Mouse (Mus musculus) T-helper 17 cell (primary cell): ENCODE measurements around the gene Rsph4a.
"Not testable (repeated sequence)": the region's sequence is repeated elsewhere in the genome, so short reads cannot be mapped to it uniquely, and the experiment has no call there.

Experiments
- in situ Hi-C, 2 experiments: fragments of 300-600 bp; cut with MboI, MseI; formaldehyde crosslinking; loops; 1 replicate in 1 of 2; 2 replicates in 1 of 2; pipeline ENCODE4 v1.15.1; 2025; ENCODE audit warnings: high pct_unique_total_duplicates in 2 of 2

Rsph4a gene

DNA sequence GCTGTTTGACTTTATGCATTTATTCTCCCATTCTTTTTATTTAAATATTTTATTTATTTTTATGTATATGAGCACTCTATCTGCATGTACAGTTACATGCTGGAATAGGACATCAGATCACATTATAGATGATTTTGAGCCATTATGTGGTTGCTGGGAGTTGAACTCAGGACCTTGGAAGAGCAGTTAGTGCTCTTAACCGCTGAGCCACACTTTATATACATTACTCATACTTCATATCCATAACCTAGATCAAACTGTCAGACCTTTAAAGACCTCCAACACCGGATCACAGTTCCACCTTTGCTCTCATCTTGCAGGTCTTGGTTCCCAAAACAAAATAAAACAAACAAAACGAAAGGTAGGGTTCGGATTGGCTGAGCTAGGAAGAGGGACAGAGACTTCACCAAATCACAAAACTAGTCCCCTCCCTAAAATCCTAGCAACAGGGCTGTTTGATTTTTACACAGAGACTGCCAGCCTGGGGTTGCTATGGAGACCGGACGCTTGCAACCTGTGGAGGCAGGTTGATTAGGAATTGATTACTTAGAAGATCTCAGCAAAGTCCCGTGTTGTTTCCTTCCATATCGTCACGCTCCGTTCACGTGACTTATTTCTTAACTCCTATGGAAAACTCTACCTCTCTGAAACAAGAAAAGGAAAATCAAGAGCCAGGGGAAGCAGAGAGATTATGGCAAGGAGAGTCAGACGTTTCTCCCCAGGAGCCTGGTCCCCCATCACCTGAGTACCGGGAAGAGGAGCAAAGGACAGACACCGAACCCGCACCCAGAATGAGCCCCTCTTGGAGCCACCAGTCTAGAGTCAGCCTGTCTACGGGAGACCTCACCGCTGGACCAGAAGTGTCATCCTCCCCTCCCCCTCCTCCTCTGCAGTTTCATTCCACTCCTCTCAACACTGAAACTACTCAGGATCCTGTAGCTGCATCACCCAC lies at the start of gene Rsph4a:
Rsph4a (plus strand) TSS at position 582 of the 952 bp plus-strand sequence.
- in situ Hi-C loops = no loop called here

DNA sequence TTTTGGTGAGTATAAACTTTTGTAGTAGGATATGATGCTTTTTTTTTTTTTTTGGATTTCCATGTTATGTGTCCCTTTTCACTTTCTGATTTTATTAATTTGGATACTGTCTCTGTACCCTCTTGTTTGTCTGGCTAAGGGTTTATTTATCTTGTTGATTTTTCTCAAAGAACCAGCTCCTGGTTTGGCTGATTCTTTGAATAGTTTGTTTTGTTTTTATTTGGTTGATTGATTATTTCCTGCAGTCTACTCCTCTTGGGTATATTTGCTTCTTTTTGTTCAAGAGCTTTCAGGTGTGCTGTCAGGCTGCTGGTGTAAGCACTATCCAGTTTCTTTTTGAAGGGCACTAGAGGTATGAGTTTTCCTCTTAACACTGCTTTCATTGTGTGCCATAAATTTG lies 47.5 kb upstream of the Rsph4a start, which contains the start of gene Sult3a1:
Sult3a1 (plus strand) TSS at position 301 of the 400 bp plus-strand sequence.
- in situ Hi-C loops = no loop called here

DNA sequence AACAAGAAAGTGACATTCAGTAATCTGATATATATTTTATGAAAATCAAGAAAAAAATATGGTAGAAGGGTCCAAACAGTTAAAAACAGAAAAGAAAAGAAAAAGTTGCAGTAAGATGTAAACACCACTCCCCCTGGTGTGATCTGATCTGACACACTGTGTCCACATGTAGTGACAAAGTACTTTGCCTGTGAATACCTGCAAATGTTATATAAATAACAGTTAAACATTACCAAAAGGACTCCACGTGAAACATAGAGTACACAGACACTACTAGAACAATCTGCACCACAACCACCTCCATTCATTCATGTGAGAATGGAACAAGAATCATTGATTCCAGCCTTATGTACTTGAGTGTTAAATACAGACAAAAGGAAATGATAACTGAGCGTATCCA lies 38.9 kb upstream of the Rsph4a start:
- in situ Hi-C loops = loop anchor here in 1 of 2 experiments (10.0 kb wide), 1 partner anchor 1379 kb away; no protein-coding TSS in a partner anchor

DNA sequence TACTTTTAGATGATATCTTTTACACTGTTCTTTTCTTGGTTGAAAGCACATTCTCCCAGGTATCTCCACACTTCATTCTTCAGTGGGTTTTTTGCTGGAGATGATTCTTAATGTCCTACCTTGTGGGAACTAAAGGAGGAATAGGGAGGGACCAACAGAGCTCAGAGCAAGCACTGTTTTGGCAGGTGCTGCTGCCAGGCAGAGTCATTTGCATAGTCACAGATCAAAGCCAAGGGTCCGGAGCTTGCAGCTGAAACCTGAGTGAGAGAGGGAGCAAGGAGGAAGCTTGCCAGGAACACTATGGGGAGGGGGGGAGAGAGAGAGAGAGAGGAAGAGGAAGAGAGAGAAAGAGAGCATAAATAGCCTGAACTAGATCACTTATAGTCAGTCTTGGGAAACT lies 34.5 kb upstream of the Rsph4a start:
- in situ Hi-C loops = no loop called here

DNA sequence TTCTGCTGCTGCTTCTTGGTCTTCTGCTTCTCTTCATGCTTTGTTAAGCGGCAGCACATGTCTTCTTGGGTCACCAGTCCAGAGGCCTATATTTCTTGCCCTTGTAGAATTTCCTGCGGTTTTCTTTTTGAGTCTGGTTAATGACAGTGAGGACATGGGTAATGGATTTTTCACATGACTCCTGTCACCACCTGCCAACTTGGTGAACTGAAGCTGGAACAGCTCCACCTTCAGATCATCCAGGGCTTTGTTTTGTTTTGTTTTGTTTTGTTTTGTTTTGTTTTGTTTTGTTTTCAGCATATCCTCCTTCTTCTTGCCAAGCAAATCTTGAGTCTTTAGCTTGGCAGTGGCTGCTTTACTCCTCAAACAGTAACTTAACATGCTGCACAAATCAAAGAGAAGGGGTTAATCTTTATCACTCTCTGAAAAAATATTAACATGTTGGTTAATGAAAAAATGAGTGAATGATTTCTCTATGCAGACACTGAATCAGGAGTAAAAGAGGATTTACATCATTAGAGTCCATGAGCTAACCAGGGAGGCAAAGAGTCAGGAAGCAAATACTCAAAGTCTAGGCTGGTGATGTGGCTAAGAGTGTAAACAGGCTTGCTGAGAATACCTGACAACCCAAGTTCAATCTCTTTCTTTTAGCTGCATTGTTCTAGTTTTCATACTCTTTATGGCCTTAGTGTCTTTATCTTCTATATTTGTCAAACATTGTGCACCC lies 32.1 kb upstream of the Rsph4a start:
- in situ Hi-C loops = no loop called here

DNA sequence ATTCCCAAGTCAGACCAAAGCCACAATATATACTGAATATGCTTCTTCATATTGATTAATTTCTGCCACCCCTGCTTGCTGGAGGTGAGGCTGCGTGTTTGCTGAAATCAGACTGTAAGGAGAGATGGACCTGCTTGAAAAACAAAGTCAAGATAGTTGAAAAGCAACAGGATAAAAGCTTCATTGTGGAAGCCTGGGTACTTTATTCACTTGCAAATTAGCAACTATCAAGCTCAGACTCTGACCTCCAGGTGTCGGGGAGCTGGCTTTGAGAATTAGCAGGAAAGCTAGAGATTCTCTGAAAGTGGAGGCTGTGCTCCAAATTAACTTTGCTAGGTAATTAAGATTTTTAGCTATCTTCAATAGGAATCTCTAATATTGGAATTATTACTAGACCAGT lies 22.5 kb upstream of the Rsph4a start:
- in situ Hi-C loops = not testable (repeated sequence)

DNA sequence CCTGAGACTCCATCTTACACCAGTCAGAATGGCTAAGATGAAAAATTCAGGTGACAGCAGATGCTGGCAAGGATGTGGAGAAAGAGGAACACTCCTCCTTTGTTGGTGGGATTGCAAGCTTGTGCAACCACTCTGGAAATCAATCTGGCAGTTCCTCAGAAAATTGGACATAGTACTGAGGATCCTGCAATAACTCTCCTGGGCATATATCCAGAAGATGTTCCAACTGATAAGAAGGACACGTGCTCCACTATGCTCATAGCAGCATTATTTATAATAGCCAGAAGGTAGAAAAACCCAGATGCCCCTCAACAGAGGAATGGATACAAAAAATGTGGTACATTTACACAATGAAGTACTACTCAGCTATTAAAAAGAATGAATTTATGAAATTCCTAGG lies 3.4 kb upstream of the Rsph4a start:
- in situ Hi-C loops = not testable (repeated sequence)

DNA sequence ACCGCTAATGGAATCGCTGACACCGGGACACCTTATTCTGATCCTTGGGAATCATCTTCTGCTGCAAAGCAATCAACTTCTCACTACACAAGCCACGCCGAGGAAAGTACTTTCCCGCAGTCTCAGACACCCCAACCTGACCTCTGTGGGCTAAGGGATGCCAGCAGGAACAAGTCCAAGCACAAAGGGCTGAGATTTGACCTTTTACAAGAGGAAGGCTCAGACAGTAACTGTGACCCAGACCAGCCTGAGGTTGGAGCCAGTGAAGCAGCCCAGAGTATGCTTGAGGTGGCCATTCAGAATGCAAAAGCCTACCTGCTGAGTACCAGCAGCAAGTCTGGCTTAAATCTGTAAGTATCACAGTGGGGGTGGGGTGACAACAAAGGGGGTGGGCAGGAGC lies 578 bp downstream of the Rsph4a start:
- in situ Hi-C loops = no loop called here

DNA sequence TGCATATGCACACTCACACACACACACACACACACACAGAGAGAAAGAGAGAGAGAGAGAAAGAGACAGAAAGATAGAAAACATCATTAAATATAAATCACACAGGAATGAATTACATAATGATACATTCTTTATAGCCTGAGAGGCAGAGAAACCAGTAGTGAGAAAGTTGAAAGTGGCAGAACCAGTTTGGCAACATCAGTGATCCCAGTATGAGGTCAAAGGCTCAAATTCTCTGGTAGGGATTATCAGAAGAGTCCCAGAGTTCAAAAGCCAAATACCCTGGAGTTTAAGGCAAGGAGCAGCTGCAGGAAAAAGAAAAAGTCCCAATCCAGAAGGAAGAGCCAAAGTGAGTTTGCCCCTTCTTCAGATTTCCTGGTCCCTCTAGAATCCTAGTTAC lies 35.8 kb downstream of the Rsph4a start:
- in situ Hi-C loops = loop anchor here in 1 of 2 experiments (10.0 kb wide), 1 partner anchor 474 kb away; the partner anchor contains the start of gene Nt5dc1

DNA sequence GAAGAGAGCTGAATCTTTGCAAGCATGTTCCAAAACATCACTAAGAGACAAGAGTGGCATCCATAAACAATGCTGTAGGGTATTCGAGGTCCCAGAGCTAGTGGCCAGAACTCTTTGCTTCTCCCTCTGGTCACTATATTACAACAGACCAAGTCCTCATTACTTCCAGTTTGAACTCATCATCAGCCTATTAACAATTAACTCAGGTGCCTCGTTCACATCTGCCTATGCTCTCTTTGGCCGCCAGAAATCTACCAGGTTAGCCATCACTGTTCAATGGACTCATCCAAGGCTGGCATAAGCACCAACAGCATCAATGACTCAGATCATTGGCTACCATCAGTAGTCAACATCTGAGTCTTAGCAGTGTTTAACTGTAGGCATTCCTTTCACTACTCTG lies 40.5 kb downstream of the Rsph4a start:
- in situ Hi-C loops = loop anchor here in 1 of 2 experiments (10.0 kb wide), 1 partner anchor 469 kb away; the partner anchor contains the start of gene Nt5dc1

DNA sequence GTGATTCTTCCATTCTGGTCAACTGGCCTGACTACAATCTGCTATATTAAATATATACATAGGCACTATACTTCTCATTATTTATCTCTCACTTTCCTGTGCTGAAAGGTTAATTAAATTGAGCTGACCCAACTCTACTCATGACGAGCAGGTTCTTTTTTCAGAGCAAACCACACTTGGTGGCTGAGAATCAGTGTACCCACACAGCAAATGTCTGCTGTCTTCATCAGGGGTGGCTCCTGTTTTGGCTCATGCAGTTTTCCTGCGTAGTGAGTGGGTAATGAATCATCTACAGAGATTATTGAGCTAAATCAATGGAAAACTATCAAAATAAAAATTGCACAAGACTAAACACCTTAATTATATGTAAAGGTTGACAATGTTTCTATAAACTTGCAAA lies 41.4 kb downstream of the Rsph4a start:
- in situ Hi-C loops = loop anchor here in 1 of 2 experiments (10.0 kb wide), 1 partner anchor 468 kb away; the partner anchor contains the start of gene Nt5dc1

DNA sequence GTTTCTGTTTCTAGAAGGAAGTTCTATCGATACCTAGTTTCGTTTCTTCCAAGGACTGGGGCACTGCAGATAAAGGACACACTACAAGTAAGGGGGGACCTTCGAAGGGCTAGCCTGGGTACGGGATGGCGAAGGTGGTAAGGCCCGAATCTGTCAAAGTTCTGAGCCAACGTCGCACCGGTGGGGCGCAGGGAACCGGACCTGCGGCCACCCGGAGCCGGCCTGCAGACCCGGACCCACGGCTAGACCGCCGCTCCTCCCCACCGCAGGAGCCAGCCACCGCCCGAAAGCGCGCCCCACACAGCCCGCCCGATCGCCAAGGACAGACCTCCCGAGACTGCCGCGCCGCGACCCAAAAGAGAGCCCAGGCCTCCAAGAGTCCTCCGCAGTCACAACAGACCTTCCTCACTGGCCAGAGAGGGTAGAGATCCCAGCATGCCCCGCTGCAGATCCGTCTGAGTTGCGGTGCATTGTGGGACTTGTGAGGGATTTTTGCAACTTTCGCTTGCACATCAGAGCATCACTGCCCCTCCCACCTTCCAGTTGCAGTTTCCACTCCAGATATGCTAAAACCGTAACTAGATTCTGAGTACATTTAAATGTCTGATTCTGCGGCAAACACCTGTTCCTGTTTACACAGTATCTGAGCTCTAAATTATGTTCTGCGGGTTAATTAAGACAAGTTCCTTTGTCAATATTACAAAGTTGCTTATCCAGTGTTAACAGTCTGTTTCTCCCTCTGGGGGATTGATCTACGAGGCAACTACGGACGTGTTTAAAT lies 46.1 kb downstream of the Rsph4a start, which contains the start of gene Zup1:
Zup1 (minus strand) TSS at position 467 of the 781 bp plus-strand sequence.
- in situ Hi-C loops = no loop called here

DNA sequence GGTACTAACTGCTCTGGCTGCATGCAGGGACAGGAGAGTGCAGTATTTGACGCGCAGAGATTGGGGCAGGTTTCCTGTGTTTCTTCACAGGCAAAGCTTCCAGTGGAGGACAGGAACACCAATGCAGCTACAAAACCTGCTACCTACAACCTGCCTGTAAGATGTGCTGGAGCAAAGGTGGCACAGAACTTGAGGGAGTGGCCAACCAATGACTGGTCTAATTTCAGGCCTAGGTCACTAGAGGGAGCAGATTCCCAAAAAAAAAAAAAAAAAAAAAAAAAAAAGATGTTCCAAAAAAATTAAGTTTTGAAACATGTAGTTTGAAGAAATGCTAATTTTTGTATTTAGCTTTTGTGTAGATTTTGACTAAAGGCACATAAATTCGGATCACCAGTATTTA lies 47.6 kb downstream of the Rsph4a start:
- in situ Hi-C loops = no loop called here
